Mouse (Mus musculus) telencephalon, adult 2 months (tissue): Measurements from ENCODE around the gene Acox3.

Experiments
- DNase-seq: peaks from one replicate; pipeline ENCODE4 v3.0.0-alpha.2; 2011; ENCODE audit warnings: low read depth, low spot score

The Acox3 gene

DNA sequence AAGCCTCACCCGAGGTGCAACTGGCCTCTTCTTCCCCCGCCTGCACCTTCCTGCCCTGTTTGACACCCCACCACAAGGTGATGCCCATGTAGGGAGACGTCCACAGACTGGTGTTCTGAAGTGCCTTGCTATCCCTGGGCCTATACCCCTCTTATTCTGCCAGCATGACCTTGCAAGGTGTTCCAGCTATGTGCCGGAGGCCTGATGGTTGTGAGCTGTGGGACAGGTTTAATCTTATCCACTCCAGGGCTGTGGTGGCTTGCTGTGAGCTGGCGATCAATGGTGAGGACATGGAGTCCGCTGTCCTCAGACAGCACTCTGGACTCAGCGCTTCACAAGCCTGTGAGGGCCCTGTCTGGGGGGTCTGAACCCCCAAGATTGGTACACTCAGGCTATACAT is 27.5 kb downstream of the Acox3 start:
- DNase-seq: no peak

DNA sequence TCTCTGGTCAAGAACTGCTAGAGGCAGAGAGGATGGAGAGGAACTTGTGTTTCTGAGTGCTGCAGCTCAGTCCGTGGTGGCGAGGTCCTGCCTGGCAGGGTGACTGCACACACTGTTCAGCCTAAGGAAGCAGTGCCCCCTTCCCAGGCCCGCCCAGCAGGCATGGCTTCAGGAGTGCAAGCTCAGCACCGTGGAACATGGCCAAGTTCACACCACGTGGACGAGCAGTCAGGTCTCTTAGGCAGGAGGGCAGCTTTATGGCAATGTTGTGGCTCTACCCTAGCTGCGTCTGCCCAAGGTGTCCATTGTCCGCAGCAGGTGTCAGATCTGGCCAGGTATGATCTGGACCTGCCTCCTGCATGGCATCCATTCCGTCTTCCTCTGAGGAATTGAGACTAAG is 28.3 kb downstream of the Acox3 start:
- no peak for DNase-seq

DNA sequence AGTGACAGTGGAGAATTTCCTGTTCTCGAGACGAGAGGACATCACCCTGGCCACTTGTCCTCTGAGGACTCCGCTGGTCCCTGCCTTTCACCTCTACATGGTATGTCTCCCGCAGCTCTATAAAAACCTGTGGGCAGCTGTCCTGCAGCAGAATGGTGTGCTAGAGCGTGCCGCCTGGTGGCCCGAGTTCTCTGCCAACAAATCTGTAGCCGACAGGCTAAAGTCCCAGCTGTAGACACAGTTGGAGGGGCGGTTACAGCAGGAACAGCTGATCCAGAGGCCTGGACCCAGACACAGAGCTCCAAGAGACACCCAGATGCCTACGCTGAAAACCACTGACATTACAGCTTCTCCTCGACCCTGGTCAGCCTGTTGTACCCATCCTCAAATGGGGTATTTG is 29.1 kb downstream of the Acox3 start:
- DNase-seq: no peak

DNA sequence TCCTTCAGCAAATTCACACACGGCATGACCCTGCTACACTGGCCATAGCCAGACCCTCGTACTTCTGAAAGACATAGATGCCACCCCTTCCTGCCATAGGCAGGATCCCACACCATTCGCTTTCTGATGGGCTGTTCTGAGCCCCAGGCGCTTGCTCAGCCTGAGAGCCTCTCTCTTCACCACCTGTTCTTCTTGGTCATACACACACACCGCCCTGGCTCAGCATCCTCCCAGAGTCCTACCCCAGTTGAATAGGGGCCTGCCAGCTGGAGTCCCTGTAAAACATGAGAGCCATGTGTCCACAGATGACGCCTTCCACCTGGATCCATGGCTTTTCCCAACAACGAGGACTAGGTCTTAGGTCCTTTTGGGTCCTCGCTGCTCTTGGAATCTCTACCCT is 29.9 kb downstream of the Acox3 start:
- DNase-seq: no peak

DNA sequence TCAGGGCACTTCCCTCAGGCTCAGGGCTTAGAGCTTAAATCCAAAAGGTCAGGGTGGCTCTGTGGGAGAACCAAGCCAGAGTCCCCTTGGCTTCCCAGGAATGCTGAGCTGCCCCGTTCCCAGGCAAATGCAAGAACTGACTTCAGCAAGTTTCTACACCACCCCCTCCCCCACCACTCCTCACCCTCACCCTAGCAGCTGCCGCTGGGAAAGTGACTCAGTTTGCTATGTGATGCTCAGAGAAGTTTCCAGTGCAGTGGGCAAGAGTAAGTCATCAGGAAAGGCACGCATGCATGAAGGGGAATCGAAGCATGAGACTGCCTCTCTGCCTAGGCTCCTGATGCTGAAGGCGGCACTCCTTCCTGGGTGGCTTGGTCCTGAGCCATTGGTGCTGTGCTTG is 34.1 kb downstream of the Acox3 start:
- DNase-seq: no peak

DNA sequence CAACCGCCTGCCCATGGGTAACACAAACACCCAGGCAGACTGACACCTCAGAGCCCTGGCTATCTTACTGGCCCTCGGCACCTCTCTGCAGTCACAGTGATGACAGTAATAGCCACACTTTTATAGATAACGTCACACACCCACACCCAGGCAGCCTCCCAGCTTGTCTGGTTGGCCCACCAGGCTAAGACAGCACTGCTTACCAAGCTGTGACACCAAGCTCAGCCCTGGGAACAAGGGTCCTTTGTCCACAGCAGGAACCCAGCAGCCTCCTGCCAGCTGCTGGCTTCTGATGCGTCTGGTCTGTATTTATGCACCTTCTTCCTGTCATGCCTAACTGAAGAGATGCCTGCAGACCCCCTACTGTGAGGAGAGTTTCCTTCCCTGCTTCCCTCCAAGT is 38.3 kb downstream of the Acox3 start:
- no peak for DNase-seq

DNA sequence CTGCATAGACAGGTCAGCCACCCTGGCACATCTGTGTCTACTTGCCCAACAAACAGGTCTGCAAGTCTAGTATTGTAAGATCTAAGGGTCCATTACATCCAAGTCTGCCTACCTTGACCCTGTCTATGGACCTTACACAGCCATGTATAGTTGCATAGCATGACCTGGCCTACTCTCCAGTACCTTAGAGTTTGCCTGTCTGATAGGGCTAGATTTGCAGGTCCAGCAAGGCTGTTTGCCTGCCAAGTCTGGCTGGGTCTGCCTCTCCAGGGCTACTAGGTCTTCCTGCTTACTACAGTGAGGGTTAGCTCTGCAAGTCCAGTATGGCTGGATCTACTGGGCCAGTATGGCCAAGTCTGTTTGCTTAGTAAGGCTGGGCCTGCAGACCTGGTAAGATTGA is 41.0 kb downstream of the Acox3 start:
- DNase-seq: no peak

DNA sequence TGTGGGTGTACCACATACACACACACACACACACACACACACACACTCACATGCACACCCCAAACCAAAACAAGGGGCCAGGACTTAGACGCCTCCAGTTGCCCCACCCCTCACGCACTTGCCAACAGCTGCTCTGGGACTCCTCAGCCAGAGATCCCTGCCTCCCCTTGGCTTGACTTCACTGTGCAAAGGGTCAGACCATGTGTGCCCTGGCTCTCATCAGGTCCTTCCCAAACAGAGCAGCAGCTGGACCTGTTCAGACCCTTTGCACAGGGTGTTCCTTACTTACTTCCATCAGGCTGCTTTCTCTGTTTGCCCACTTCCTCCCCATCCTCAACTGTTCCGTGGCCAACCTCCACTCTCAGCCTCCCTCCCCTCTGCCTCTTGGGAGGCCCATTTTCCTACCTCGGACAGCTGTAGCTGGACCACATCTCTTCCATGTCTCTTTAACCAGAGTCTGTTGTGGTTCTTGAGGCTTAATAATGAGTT is 42.0 kb downstream of the Acox3 start:
- no peak for DNase-seq

DNA sequence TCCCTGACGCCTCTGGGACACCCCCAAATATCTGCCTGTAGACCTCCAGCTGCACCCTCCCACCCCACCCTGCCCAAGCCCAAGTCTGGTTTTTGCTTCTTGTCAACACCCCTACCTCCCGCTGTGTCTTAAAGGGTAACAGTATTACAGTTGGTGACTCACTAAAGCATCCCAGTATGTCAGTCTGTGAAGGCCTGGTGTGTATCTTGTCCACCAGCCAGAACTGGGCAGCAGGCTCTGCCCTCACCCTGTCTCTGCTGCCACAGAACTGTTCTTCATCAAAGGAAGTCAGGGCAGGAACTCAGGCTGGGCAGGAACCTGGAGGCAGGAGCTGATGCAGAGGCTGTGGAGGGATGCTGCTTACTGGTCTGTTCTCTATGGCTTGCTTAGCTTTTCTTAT is 43.6 kb downstream of the Acox3 start:
- DNase-seq: no peak

DNA sequence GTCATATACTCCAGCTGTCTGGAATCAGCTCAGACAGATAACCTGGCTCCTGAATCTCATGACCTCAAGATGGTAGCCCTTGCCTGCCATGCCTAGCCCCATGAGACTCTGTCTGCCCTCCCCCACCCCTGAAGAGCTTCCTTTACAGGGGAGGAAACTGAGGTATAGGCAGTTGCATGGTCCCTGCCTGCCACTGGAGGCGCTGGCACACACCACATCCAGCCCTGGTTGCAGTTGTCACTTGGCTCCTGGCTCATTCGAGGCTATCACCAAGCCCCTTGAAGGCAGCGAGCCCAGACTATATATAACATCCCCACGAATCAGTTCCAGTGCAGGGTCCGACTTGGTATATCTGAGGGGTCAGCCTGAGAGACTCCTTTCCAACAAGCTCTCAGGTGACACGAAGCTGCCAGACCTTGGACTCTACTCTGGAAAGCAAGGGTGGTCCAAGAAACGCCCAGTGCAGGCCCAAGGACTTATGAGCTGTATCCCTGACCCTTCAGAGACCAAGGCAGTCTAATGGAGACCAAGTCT is 44.5 kb downstream of the Acox3 start:
- DNase-seq: no peak

DNA sequence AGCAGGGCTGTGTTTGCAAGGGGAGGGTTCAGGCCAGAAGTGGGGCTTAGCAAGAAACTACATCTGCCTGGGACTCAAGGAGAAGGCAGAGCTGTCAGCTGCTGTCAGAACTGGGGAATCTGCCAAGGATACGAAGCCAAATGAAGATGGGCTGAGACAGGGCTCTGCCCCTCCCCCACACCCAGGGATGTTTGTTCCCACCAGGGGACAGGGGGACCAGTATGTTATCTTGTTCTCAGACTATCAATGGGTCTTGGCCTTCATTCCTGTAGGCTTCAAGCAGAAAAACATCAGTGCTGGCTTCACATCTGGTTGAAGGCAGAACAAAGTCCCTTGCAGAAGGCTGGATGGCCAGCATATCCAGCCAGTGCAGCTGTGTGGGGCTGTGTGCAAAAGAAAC is 45.8 kb downstream of the Acox3 start:
- peak; percentile 29 for DNase-seq

DNA sequence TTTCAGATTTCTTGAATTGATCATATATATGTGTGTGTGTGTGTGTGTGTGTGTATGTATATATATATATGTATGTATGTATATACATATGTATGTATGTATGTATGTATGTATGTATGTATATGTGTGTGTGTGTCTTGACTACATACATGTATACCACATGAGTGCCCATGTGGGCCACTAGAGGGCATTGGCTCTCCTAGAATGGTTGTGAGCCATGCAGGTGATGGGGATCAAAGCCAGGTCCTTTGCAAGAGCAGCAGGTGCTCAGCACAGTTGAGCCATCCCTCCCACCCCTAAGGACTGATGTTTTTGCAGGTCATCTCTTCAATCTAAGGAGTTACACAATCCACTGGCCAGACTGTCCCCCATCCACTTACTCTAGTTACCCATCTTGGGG is 46.5 kb downstream of the Acox3 start:
- DNase-seq: no peak

DNA sequence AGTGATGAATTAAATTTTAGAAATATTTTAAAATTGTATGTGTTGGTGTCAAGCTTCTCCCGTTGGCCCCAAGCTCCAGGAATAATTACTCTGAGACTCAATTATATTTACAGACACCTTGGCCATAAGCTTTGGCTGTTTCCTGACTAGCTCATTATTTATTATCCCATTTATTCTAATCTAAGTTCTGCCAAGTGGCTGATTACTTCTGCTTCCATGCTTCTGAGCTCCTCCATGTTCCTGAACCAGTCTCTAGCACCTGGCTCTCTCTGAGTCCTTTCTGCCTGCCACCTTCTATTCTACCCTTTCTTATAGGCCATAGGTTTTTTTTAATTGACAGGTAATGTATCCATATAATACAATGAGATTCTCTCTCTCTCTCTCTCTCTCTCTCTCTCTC is 47.9 kb downstream of the Acox3 start:
- DNase-seq: no peak

DNA sequence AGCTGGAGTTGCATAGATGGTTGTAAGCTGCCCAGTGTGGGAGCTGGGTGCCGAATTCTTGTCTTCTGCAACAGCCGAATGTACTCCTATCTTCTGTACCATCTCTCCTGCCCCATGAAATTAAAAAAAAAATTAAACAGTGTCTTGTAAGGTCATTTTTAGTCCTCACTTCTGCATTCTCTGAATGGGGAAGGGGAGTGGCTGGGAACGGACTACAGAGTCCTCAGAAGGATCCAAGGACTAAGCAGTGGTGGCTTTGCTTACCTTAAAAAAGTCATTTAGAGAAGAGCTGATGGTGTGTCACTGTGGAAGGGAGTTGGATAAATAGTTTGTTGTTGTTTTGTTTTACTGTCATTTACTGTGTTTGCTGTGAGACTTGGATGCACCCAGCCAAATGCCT is 48.4 kb downstream of the Acox3 start:
- DNase-seq: no peak

DNA sequence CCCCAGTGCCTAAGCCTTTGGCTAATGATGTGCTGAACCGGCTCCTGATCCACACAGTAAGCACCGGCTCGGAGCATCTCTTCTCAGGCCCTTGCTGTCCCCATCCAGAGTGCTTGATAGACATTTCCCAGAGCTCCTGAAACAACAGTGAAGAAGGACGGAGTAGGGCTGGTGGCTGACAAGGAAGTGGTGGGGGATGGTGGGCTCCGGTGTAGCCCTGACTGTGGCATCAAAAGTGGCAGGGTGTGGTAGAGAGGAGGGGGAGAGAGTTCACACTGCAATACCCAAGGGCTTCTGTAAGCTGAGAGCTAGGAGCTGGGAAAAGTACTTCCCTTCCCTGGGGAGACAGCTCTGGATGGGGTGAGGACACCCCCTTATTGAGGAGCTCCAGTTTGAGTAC is 48.9 kb downstream of the Acox3 start:
- no peak for DNase-seq

DNA sequence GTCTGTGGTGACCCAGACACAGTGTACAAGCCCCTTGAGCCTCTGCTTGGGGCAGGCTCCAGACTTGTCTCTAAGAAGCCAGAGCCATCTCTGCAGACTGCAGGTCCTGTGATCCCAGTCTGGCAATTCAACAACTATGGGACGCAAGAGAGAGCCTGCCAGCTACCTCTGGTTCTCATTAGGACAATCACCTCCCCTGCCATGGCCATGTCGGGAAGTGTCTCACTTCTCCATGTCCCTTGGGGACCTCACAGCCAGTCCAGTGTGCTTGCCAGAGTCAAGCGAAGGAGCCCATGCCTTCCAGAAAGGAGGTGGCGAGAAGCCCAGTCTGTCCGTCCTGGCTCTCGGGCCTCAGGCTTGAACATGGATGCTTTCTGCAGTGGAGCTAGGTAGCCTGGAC is 50.0 kb downstream of the Acox3 start:
- no peak for DNase-seq

DNA sequence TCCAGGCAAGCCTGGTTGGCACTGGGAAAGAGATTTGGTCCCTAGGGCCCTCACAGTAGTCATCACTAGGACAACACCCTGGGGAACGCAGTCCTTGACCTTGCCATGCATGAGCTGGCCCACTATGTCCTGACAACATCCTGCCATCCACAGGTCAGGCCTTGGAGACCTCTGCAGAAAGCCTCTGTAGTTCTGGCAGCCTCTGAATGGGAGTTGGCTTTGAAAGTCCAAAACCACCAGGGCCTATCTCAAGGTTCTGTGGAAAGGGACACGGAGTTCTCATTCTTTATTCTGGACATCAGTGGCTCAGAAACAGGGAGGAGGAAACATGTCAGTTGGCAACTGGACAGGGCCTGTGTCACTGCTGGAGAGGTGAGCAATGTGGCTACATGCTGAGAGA is 53.2 kb downstream of the Acox3 start:
- DNase-seq: no peak

DNA sequence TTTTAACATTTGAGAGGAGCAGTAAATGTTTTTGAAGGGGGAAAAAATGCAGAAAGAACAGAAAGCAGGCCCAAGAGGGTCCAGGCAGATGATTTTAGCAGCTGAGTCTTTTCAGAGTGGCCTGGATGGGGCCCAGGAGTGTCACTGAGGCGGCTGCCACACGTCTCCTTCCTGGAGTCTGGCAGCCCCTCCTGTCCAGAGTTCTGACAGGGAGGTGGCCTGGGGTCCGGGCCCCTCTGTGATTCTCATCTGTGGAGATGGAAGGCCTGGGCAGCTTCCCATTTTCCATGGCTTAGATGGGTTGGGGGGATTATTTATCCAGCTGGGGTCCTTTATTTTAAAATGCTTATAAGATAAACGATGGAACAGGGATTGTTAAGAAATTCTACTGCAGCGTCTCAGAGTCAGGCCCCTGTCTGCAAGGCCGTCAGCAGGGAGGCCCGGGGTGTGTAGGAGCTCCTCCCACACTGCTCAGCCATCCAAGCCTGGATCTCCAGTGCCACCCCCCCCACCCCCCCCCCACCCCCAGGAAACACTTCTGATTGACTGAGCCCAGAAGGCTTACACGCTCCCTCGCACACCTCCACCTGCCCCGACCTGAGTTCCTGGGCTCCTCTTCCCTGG is 59.2 kb downstream of the Acox3 start:
- DNase-seq: no peak

DNA sequence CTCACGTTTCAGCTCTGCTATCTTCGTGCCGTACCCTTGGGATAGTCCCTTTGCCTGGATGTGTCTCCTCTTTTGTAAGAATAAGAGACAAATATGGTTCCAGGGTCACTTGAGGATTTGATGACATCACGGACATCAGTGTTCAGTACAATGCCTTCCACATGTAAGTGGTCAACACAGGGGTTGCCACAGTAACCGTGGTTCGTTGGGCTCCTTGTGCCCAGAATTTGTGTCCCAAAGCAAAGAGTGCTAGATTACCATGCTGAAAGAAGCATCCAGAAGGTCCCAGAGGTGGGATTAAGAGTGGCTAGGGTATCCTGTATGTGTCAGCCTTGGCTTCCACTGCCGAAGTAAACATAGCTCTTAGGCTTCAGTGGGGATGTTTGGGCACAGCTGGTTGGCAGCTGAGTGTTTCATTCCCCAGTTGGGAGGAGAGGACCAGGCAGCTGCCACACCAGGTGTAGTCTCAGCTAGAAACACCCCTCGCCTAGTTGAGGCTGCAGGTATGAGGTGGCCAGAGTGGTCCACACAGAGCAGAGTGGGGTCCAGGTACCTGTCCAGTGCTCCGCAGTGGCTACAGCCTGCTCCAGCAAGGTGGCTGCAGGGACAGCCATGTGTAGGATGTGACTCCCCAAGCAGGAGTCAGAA is 60.7 kb downstream of the Acox3 start:
- DNase-seq: no peak

DNA sequence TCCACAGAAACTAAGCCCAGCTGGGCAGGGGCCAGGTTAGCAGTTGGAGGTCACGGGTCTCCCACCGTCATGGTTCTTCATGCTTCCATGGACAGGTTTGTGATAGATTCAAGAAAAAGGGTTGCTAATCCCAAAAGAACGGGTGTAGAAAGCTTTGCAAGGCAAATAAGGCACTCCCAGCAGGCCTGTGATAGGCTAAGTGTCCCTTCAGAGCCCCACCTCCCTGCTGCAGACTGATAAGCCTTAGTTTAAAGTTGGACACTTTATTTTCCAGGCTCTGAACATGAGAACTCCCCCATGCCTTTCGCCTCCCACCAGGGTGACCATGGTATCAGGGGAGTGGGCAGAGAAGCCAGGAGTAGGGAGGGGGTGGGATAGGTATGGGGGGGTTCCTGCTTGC is 61.2 kb downstream of the Acox3 start:
- no peak for DNase-seq

DNA sequence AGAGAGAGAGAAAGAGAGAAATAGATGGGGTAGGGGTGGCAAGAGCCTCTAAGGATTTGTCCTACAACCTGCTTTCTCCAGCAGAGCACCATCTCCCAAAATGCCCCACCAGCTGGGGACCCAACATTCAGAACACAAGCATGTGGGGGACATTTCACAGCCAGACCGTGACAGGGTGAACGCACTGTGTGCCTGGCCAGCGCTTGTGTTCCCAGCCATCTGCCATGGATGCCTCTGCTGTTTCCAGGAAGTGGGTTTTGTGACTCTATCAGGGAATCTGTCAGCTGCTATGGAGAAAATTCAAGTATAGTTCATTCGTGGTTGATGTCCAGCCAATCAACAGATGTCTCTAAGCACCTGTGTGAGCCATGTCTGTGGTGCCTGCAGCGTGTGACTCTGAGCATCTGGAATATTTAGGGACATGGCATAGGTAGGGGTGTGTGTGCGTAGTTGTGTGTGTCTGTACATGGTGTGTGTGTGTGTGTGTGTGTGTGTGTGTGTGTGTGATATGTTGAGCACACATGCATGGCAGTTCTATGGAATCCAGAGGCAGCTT is 63.2 kb downstream of the Acox3 start:
- no peak for DNase-seq

DNA sequence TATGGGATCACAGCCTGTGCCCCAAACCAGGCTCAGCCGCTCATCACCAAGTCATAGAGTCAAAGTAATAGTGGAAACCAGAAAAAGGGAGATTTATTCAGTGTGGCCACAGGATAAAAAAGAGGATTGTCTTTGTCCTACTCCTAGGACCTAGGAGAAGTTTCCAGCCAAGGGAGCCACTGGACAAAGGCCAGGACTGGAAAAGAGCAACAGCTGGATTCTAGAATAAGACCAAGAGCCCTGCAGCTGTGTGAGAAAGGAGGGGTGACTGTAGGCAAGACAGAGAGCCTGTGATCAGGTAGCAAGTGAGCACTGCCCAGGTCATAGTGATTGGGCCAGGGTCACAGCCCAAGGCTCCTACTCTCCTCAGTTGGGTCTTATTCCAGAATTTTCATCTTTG is 64.1 kb downstream of the Acox3 start:
- no peak for DNase-seq

DNA sequence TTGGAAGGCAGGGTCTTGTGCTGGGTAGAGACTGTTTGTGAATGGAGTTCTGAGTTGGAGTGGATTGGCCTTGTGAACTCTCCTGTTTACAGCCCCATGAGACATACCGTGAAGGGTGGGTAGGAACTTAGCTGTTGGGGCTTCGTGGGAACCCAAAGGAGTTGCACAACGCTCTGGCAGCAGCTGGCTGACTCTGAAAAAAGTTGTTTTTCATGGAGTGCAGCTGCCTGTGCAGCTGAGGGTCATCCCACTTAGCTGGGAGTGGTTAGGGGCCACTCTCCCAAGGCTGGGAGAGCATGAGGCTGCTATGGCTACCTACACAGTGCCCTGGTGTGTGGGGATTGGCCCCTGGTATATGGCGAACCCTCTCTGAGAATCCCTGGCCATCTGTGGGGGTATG is 64.7 kb downstream of the Acox3 start:
- DNase-seq: no peak
